Mouse (Mus musculus) intestine, embryonic 15.5 days (tissue): ENCODE results near the gene Cd320. TPM values are rescaled to one million over a fixed set of nuclear protein-coding genes. Genes with fewer than 3 reads are reported as not detected.
A peak's percentile ranks its signal among the peaks of the same experiment; 100 is the strongest.

Experiments used
- ATAC-seq: fragments of 200-750 bp; cut with Nextera tagmentation; 2 replicates; pipeline ENCODE4 v1.8.0; 2017; ENCODE audit warnings: moderate TSS enrichment, moderate library complexity
- H3K27ac ChIP-seq: fragments of 300-500 bp; sonication (generic); 2 replicates; pipeline ENCODE4 v1.5.1; 2015; ENCODE audit warnings: mild to moderate bottlenecking, inconsistent platforms
- H3K27me3 ChIP-seq: fragments of 300-500 bp; sonication (generic); replicated peaks from 2 replicates; pipeline ENCODE4 v1.6.1; 2015; ENCODE audit warnings: inconsistent platforms
- H3K36me3 ChIP-seq: fragments of 300-500 bp; sonication (generic); 2 replicates; pipeline ENCODE4 v1.6.1; 2015; ENCODE audit warnings: inconsistent platforms
- H3K4me1 ChIP-seq: fragments of 300-500 bp; sonication (generic); replicated peaks from 2 replicates; pipeline ENCODE4 v1.6.1; 2015; ENCODE audit warnings: inconsistent platforms
- H3K4me2 ChIP-seq: fragments of 300-500 bp; sonication (generic); replicated peaks from 2 replicates; pipeline ENCODE4 v1.6.1; 2015; ENCODE audit warnings: mild to moderate bottlenecking, inconsistent platforms
- H3K4me3 ChIP-seq: fragments of 300-500 bp; sonication (generic); replicated peaks from 2 replicates; pipeline ENCODE4 v1.5.1; 2015; ENCODE audit warnings: inconsistent platforms
- H3K9ac ChIP-seq: fragments of 300-500 bp; sonication (generic); 2 replicates; pipeline ENCODE4 v1.6.1; 2015; ENCODE audit warnings: inconsistent platforms
- H3K9me3 ChIP-seq: fragments of 300-500 bp; sonication (generic); 2 replicates; pipeline ENCODE4 v1.6.1; 2016; ENCODE audit warnings: inconsistent platforms
- WGBS: fragments of 180-500 bp; shearing (Covaris S2); methylation state at CpG from one replicate; pipeline ENCODE4 v1.1.7; 2015; 5-methylcytosine and 5-hydroxymethylcytosine counted together
- polyA plus RNA-seq: library from polyadenylated mRNA; unstranded; fragments of >200 nt; fragmentation: Nextera tagmentation; extraction: Ambion mirVana; gene quantifications from 2 replicates; pipeline ENCODE4 v1.2.1, GENCODE M21; 2015

The Cd320 gene
- 53.3 and 61.3 TPM in 2 replicates for polyA plus RNA-seq

GRCm38 (mm10) chr17:33842966-33843795, at the start of gene Cd320:
Cd320 (plus strand) TSS chr17:33843091.
- under 1% methylated on average over 45 of the region's 45 CpGs for WGBS
- Histone ChIP-seq H3K27ac (0 out of 2 replicates have a peak within 1 kb of the TSS, but pooled peaks have one; percentile 27), H3K36me3 (peaks cover 7% of the 10 kb centered on the region; the same call in 1 of the 2 replicates), H3K27me3 (no peaks in the 10 kb centered on the region), H3K4me3 (peak within 1 kb of the TSS; percentile 78), H3K9me3 (no peaks in the 10 kb centered on the region), H3K4me2 (peak within 1 kb of the TSS; percentile 89), H3K4me1 (peaks cover 5% of the 10 kb centered on the region; the same call in 1 of the 2 replicates), H3K9ac (peak within 1 kb of the TSS; percentile 67)
- peak; percentile 96 for ATAC-seq

- H3K4me3 ChIP-seq: no peak overlapping the region
- H3K27me3 ChIP-seq: no peaks in the 10 kb centered on the region
- H3K9ac ChIP-seq: no peak overlapping the region
- H3K9me3 ChIP-seq: no peaks in the 10 kb centered on the region
- ATAC-seq: no peak
- H3K4me1 ChIP-seq: no peaks in the 10 kb centered on the region
- 54% methylated on average over 3 of the region's 3 CpGs for WGBS
- H3K36me3 ChIP-seq: no peaks in the 10 kb centered on the region
- no peak overlapping the region for H3K27ac ChIP-seq
- H3K4me2 ChIP-seq: no peak overlapping the region
Observed at GRCm38 (mm10) chr17:33798306-33798705, 44.6 kb upstream of the Cd320 start.

GRCm38 (mm10) chr17:33799277-33799676, 43.6 kb upstream of the Cd320 start:
- Histone ChIP-seq H3K4me3 (no peak overlapping the region), H3K36me3 (no peaks in the 10 kb centered on the region), H3K27me3 (no peaks in the 10 kb centered on the region), H3K27ac (no peak overlapping the region), H3K9me3 (no peaks in the 10 kb centered on the region), H3K4me1 (no peaks in the 10 kb centered on the region), H3K9ac (no peak overlapping the region), H3K4me2 (no peak overlapping the region)
- WGBS: 38% methylated on average over 1 of the region's 1 CpGs
- no peak for ATAC-seq

GRCm38 (mm10) chr17:33802221-33802620, 40.7 kb upstream of the Cd320 start:
- Histone ChIP-seq H3K9ac (no peak overlapping the region), H3K9me3 (no peaks in the 10 kb centered on the region), H3K36me3 (no peaks in the 10 kb centered on the region), H3K27me3 (no peaks in the 10 kb centered on the region), H3K4me1 (no peaks in the 10 kb centered on the region), H3K4me3 (no peak overlapping the region), H3K4me2 (no peak overlapping the region), H3K27ac (no peak overlapping the region)
- ATAC-seq: no peak
- WGBS: 2% methylated on average over 2 of the region's 2 CpGs

GRCm38 (mm10) chr17:33804205-33804604, 38.7 kb upstream of the Cd320 start:
- Histone ChIP-seq H3K27ac (no peak overlapping the region), H3K4me3 (no peak overlapping the region), H3K9ac (no peak overlapping the region), H3K4me1 (no peaks in the 10 kb centered on the region), H3K27me3 (no peaks in the 10 kb centered on the region), H3K9me3 (no peaks in the 10 kb centered on the region), H3K36me3 (no peaks in the 10 kb centered on the region), H3K4me2 (no peak overlapping the region)
- 57% methylated on average over 4 of the region's 4 CpGs for WGBS
- ATAC-seq: no peak

GRCm38 (mm10) chr17:33804745-33805144, 38.1 kb upstream of the Cd320 start:
- Histone ChIP-seq H3K36me3 (no peaks in the 10 kb centered on the region), H3K4me2 (no peak overlapping the region), H3K9ac (no peak overlapping the region), H3K4me3 (no peak overlapping the region), H3K27ac (no peak overlapping the region), H3K27me3 (no peaks in the 10 kb centered on the region), H3K4me1 (no peaks in the 10 kb centered on the region), H3K9me3 (no peaks in the 10 kb centered on the region)
- ATAC-seq: no peak
- WGBS: 38% methylated on average over 1 of the region's 1 CpGs

GRCm38 (mm10) chr17:33807181-33807888, 35.6 kb upstream of the Cd320 start:
- no peaks in the 10 kb centered on the region for H3K36me3 ChIP-seq
- H3K9me3 ChIP-seq: no peaks in the 10 kb centered on the region
- no peak overlapping the region for H3K4me2 ChIP-seq
- no peaks in the 10 kb centered on the region for H3K27me3 ChIP-seq
- ATAC-seq: no peak
- no peak overlapping the region for H3K27ac ChIP-seq
- WGBS: 52% methylated on average over 8 of the region's 9 CpGs
- no peak overlapping the region for H3K4me3 ChIP-seq
- H3K9ac ChIP-seq: no peak overlapping the region
- H3K4me1 ChIP-seq: peaks cover 8% of the 10 kb centered on the region

GRCm38 (mm10) chr17:33808192-33808591, 34.7 kb upstream of the Cd320 start:
- Histone ChIP-seq H3K9me3 (no peaks in the 10 kb centered on the region), H3K9ac (no peak overlapping the region), H3K4me3 (no peak overlapping the region), H3K27me3 (no peaks in the 10 kb centered on the region), H3K27ac (no peak overlapping the region), H3K4me2 (no peak overlapping the region), H3K36me3 (no peaks in the 10 kb centered on the region), H3K4me1 (peaks cover 8% of the 10 kb centered on the region)
- ATAC-seq: no peak
- WGBS: 41% methylated on average over 10 of the region's 10 CpGs

GRCm38 (mm10) chr17:33810334-33811141, 32.4 kb upstream of the Cd320 start, which contains the start of gene Kank3:
Kank3 (plus strand) TSS chr17:33810519.
- peak within 1 kb of the TSS; percentile 51 for H3K27ac ChIP-seq
- H3K4me1 ChIP-seq: peaks cover 8% of the 10 kb centered on the region
- H3K27me3 ChIP-seq: no peaks in the 10 kb centered on the region
- peak within 1 kb of the TSS; percentile 48 for H3K9ac ChIP-seq
- no peaks in the 10 kb centered on the region for H3K9me3 ChIP-seq
- under 1% methylated on average over 36 of the region's 36 CpGs for WGBS
- H3K4me2 ChIP-seq: peak within 1 kb of the TSS; percentile 91
- ATAC-seq: peak; percentile 99
- H3K4me3 ChIP-seq: peak within 1 kb of the TSS; percentile 52
- H3K36me3 ChIP-seq: no peaks in the 10 kb centered on the region

DNA sequence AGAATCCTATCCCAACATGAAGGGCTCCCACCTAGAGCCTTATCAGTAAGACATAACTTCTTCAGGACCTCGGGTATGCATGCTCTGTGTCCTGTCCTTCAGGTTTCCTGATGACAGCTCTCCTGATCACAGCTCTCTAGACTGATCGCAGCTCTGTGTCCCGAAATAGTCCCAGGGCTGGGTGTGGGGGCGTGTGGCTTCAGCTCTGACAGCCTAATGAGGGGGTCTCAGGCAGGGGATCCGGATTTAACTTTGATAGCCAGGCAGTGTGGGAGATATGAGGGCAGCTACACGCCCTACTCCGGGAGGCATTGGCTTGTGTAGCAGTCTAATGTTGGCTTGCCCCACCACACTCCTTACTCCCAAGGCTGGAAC, 31.8 kb upstream of the Cd320 start:
- H3K9ac ChIP-seq: peak overlapping the region; percentile 48
- H3K4me1 ChIP-seq: peaks cover 8% of the 10 kb centered on the region
- H3K27me3 ChIP-seq: no peaks in the 10 kb centered on the region
- no peaks in the 10 kb centered on the region for H3K36me3 ChIP-seq
- H3K27ac ChIP-seq: peak overlapping the region; percentile 51
- peak overlapping the region; percentile 91 for H3K4me2 ChIP-seq
- WGBS: 18% methylated on average over 7 of the region's 7 CpGs
- ATAC-seq: no peak; the same call in 1 of the 2 replicates
- no peaks in the 10 kb centered on the region for H3K9me3 ChIP-seq
- peak overlapping the region; percentile 52 for H3K4me3 ChIP-seq

- H3K27ac ChIP-seq: no peak overlapping the region
- no peaks in the 10 kb centered on the region for H3K36me3 ChIP-seq
- H3K4me1 ChIP-seq: peaks cover 14% of the 10 kb centered on the region
- no peak overlapping the region for H3K4me3 ChIP-seq
- 57% methylated on average over 3 of the region's 3 CpGs for WGBS
- no peaks in the 10 kb centered on the region for H3K27me3 ChIP-seq
- H3K4me2 ChIP-seq: no peak overlapping the region
- no peak overlapping the region for H3K9ac ChIP-seq
- ATAC-seq: no peak
- H3K9me3 ChIP-seq: no peaks in the 10 kb centered on the region
Observed at GRCm38 (mm10) chr17:33812475-33812874, 30.4 kb upstream of the Cd320 start.

DNA sequence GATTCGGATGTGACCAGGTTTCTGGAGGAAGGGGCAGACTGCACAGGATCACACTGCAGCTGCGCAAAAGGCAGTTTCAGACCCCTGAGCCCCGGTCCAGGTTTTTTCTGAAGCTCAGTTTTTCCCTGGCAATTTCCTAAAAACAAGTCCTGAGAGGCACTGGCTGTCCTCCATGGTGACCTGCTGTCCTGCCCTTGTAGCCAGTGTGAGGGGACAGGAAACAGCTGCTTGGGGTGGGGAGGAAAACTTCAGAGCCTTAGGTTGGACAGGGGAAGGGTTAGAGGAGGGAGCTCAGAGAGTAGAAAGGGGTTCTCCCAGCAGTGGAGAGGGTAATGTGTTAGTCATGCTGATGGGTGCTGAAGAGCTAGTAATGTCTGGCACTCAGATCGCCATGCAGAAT, 29.9 kb upstream of the Cd320 start:
- WGBS: 67% methylated on average over 4 of the region's 4 CpGs
- H3K9ac ChIP-seq: no peak overlapping the region
- no peaks in the 10 kb centered on the region for H3K36me3 ChIP-seq
- H3K4me3 ChIP-seq: no peak overlapping the region
- H3K9me3 ChIP-seq: no peaks in the 10 kb centered on the region
- H3K4me1 ChIP-seq: peaks cover 17% of the 10 kb centered on the region
- H3K4me2 ChIP-seq: no peak overlapping the region
- no peak overlapping the region for H3K27ac ChIP-seq
- ATAC-seq: no peak
- no peaks in the 10 kb centered on the region for H3K27me3 ChIP-seq
